Mouse (Mus musculus) testis, adult 2 months (tissue): ENCODE measurements around the gene Stoml2.
"Not testable (repeated sequence)": the region's sequence is repeated elsewhere in the genome, so short reads cannot be mapped to it uniquely, and the experiment has no call there.

Experiments used
- CTCF ChIP-seq: fragments of 200-500 bp; IDR thresholded peaks from 2 replicates; pipeline ENCODE4 v1.5.1; 2012; ENCODE audit warnings: low read depth, mild to moderate bottlenecking, inconsistent platforms, low read length, moderate library complexity; ENCODE audit not compliant: control insufficient read depth, insufficient read depth, insufficient replicate concordance
- POLR2A ChIP-seq: fragments of 200-500 bp; IDR thresholded peaks from 2 replicates; pipeline ENCODE4 v1.6.1; 2012; ENCODE audit warnings: low read depth, mild to moderate bottlenecking, inconsistent platforms, low read length, moderate library complexity; ENCODE audit not compliant: control insufficient read depth

DNA sequence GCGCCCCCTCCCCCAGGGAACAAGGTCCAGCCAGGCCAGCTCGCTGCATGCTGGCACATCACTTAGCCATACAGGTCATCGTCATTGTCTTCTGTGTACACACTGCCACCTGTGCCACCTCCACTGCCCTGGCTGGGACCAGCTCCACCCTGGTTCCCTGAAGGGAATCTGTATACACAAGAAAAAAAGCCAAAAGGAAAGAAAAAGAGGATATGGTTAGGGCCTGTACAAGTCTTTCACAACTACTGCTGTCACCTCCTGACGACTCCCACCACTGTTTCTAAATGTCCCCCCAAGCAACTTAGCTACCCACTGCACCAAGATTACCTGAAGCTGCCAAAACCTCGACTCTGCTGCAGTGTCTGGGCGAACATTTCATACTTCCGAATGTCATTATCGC lies 51.0 kb downstream of the Stoml2 start:
- not testable (repeated sequence) for TF ChIP-seq CTCF, POLR2A
